Mouse (Mus musculus) CH12.LX (cell line): ENCODE measurements around the gene Polr2b. TPM values are rescaled to one million over a fixed set of nuclear protein-coding genes. Genes with fewer than 3 reads are reported as not detected.
A peak's percentile ranks its signal among the peaks of the same experiment; 100 is the strongest.

ENCODE experiments used
- DNase-seq: peaks from one replicate; pipeline ENCODE4 v3.0.0-alpha.2; 2013; ENCODE audit errors: extremely low read depth
- H3K27ac ChIP-seq: 2 replicates; pipeline ENCODE4 v1.5.1; 2012; ENCODE audit warnings: low read depth, mild to moderate bottlenecking, control low read depth, moderate library complexity; ENCODE audit not compliant: insufficient read depth
- H3K27me3 ChIP-seq: replicated peaks from 2 replicates; pipeline ENCODE3; 2012; ENCODE audit warnings: inconsistent platforms
- H3K36me3 ChIP-seq, 2 experiments: replicated peaks in 1 of 2; 2 replicates each; pipeline versions ENCODE3 to v1.6.1; 2012; ENCODE audit warnings: inconsistent platforms in 1 of 2, low read length in 1 of 2, mild to moderate bottlenecking in 1 of 2, mixed read lengths in 1 of 2, moderate library complexity in 1 of 2; ENCODE audit not compliant: control insufficient read depth in 1 of 2, insufficient read depth in 1 of 2
- H3K4me1 ChIP-seq, 2 experiments: 2 replicates each; pipeline ENCODE4 v1.6.1; 2012; ENCODE audit warnings: inconsistent platforms in 1 of 2, moderate library complexity in 1 of 2; ENCODE audit not compliant: insufficient read depth in 2 of 2, control insufficient read depth in 1 of 2
- H3K4me2 ChIP-seq: 2 replicates; pipeline ENCODE4 v1.6.1; 2012; ENCODE audit warnings: low read depth, mild to moderate bottlenecking, control low read depth; ENCODE audit not compliant: poor library complexity, insufficient read depth, severe bottlenecking
- H3K4me3 ChIP-seq, 3 experiments: fragments of 150-350 bp in 1 of 3; sonication (generic) in 1 of 3; replicated peaks in 1 of 3; 2 replicates each; pipeline versions ENCODE3 to v1.5.1; 2011 to 2012; ENCODE audit warnings: low read depth in 2 of 3, low read length in 2 of 3, mild to moderate bottlenecking in 2 of 3, moderate library complexity in 2 of 3, control low read depth in 1 of 3, improper control_type of control experiment in 1 of 3, inconsistent platforms in 1 of 3, mixed read lengths in 1 of 3; ENCODE audit not compliant: poor library complexity in 1 of 3
- H3K79me2 ChIP-seq: replicated peaks from 2 replicates; pipeline ENCODE4 v1.6.1; 2012; ENCODE audit warnings: mild to moderate bottlenecking, moderate library complexity; ENCODE audit not compliant: control insufficient read depth, poor library complexity, insufficient read depth, severe bottlenecking; ENCODE audit errors: extremely low read depth
- H3K9ac ChIP-seq: 2 replicates; pipeline ENCODE4 v1.6.1; 2012; ENCODE audit warnings: low read depth, mild to moderate bottlenecking, control low read depth, moderate library complexity; ENCODE audit not compliant: insufficient read depth
- H3K9me3 ChIP-seq: replicated peaks from 2 replicates; pipeline ENCODE3; 2012; ENCODE audit warnings: low read length, inconsistent platforms, mixed read lengths
- CHD2 ChIP-seq: IDR thresholded peaks from 2 replicates; pipeline ENCODE4 v1.6.1; 2011; ENCODE audit warnings: low read length, improper control_type of control experiment
- E2F4 ChIP-seq: IDR thresholded peaks from 2 replicates; pipeline ENCODE4 v1.6.1; 2011; ENCODE audit warnings: low read depth, low read length, improper control_type of control experiment; ENCODE audit not compliant: insufficient replicate concordance
- ELF1 ChIP-seq: IDR thresholded peaks from 2 replicates; pipeline ENCODE4 v1.6.1; 2014; ENCODE audit warnings: low read depth, mild to moderate bottlenecking, inconsistent platforms, low read length, improper control_type of control experiment
- JUND ChIP-seq: conservative IDR thresholded peaks from 2 replicates; pipeline ENCODE4 v1.6.1; 2011; ENCODE audit warnings: low read depth, low read length, improper control_type of control experiment
- MAFK ChIP-seq: IDR thresholded peaks from 2 replicates; pipeline ENCODE4 v1.6.1; 2011; ENCODE audit warnings: low read length, improper control_type of control experiment; ENCODE audit not compliant: insufficient replicate concordance
- MAZ ChIP-seq: IDR thresholded peaks from 2 replicates; pipeline ENCODE4 v1.6.1; 2012; ENCODE audit warnings: low read depth, mild to moderate bottlenecking, inconsistent platforms, low read length, improper control_type of control experiment, moderate library complexity
- MEF2A ChIP-seq: IDR thresholded peaks from 2 replicates; pipeline ENCODE4 v1.6.1; 2014; ENCODE audit warnings: low read depth, mild to moderate bottlenecking, inconsistent platforms, low read length, improper control_type of control experiment, borderline replicate concordance
- MXI1 ChIP-seq: IDR thresholded peaks from 2 replicates; pipeline ENCODE4 v1.6.1; 2011; ENCODE audit warnings: mild to moderate bottlenecking, low read depth, low read length, improper control_type of control experiment
- PAX5 ChIP-seq: IDR thresholded peaks from 2 replicates; pipeline ENCODE4 v1.6.1; 2012; ENCODE audit warnings: low read length, inconsistent platforms, mixed read lengths
- POLR2AphosphoS2 ChIP-seq: IDR thresholded peaks from 2 replicates; pipeline ENCODE4 v1.6.1; 2011; ENCODE audit warnings: low read depth, low read length, improper control_type of control experiment
- RCOR1 ChIP-seq: conservative IDR thresholded peaks from 2 replicates; pipeline ENCODE4 v1.6.1; 2012; ENCODE audit warnings: low read depth, mild to moderate bottlenecking, inconsistent platforms, low read length, improper control_type of control experiment
- SIN3A ChIP-seq: IDR thresholded peaks from 2 replicates; pipeline ENCODE4 v1.6.1; 2012; ENCODE audit warnings: low read length, improper control_type of control experiment, inconsistent platforms
- SMC3 ChIP-seq: IDR thresholded peaks from 2 replicates; pipeline ENCODE4 v1.6.1; 2011; ENCODE audit warnings: low read depth, low read length, improper control_type of control experiment
- TBP ChIP-seq: conservative IDR thresholded peaks from 2 replicates; pipeline ENCODE4 v1.6.1; 2011; ENCODE audit warnings: low read depth, low read length, improper control_type of control experiment
- UBTF ChIP-seq: IDR thresholded peaks from 2 replicates; pipeline ENCODE4 v1.6.1; 2012; ENCODE audit warnings: low read depth, mild to moderate bottlenecking, inconsistent platforms, low read length, improper control_type of control experiment, moderate library complexity
- ZC3H11A ChIP-seq: IDR thresholded peaks from 2 replicates; pipeline ENCODE4 v1.6.1; 2012; ENCODE audit warnings: low read depth, mild to moderate bottlenecking, inconsistent platforms, low read length, improper control_type of control experiment
- ZKSCAN1 ChIP-seq: IDR thresholded peaks from 2 replicates; pipeline ENCODE4 v1.6.1; 2012; ENCODE audit warnings: low read depth, inconsistent platforms, low read length, improper control_type of control experiment, borderline replicate concordance
- dilution Hi-C: fragments of 300-500 bp; cut with MboI; formaldehyde crosslinking; loops from 2 replicates; pipeline ENCODE4 v1.14.3; 2020; ENCODE audit warnings: low sequenced_read_pairs; ENCODE audit not compliant: extremely low pct_unique_long_range_greater_than_20kb, extremely low pct_ligation_motif_present
- in situ Hi-C: fragments of 300-500 bp; cut with MboI; formaldehyde crosslinking; loops from 3 replicates; pipeline ENCODE4 v1.14.3; 2019; ENCODE audit warnings: low sequenced_read_pairs, low pct_ligation_motif_present, low pct_unique_long_range_greater_than_20kb, mixed read lengths
- polyA plus RNA-seq: library from polyadenylated mRNA; unstranded; fragments of >175 nt; gene quantifications from 2 replicates; pipeline ENCODE4 v1.2.1, GENCODE M21; 2012; ENCODE audit warnings: low read depth; ENCODE audit not compliant: insufficient read length
- total RNA-seq, 2 experiments: library from RNA; depleted of rRNA; stranded (reverse); fragments of 300-350 nt in 1 of 2; fragments of >200 nt in 1 of 2; gene quantifications; 2 replicates each; pipeline ENCODE4 v1.2.3; 2012 to 2014

Gene Polr2b
- total and polyA plus RNA-seq, 3 experiments: 88.0 to 133 (median 119) TPM

DNA sequence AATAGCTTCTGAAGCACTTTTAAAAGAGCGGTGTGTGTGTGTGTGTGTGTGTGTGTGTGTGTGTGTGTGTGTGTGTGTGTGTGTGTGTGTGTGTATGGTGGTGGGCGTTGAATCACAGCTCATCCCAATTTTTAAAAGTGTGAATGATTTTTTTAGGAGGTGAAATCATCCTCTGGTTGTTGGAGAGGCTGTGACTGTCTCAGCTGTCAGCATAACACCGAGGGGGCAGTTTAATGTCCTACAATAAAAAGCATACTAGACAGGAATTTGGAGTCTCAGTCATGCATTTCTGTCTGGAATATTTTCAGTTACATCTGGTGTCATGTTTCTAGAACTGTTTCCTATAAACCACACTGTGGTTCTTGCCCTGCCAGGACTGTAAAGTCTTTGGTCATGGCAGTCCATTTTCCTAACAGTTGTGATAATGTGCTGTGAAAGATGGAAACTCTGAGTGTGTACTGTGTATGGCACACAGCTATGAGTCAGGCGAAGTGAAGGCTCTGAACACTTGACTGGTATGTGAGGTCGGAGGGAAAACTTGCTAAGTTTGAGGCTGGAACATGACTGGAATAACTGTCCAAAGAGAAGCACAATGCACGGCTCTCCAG is 8.5 kb upstream of the Polr2b start (continued):
- TF ChIP-seq MEF2A (peak; percentile 33; the same call in 1 of the 2 replicates), CHD2 (no peak), JUND (peak; percentile 66), TBP (no peak), MAFK (no peak), E2F4 (no peak), POLR2AphosphoS2 (no peak), MXI1 (no peak), ZC3H11A (no peak), SMC3 (no peak), RCOR1 (no peak), PAX5 (no peak), MAZ (no peak)
- TF ChIP-seq, all 38 proteins: peak for 7

GRCm38 (mm10) chr5:77307821-77308553 is 2.0 kb upstream of the Polr2b start:
- H3K4me2 ChIP-seq: peak overlapping the region; percentile 88
- in situ Hi-C loops (no loop called here), dilution Hi-C loops (no loop called here)
- TF ChIP-seq ELF1 (no peak), UBTF (no peak), ZKSCAN1 (no peak), MAFK (no peak), SIN3A (no peak), SMC3 (no peak), MXI1 (no peak)
- H3K4me1 ChIP-seq: peaks cover 7 to 44% of the 10 kb centered on the region in 2 experiments
- no peak for DNase-seq
- H3K79me2 ChIP-seq: peaks cover 61% of the 10 kb centered on the region
- H3K27ac ChIP-seq: no peak overlapping the region
- no peaks in the 10 kb centered on the region for H3K27me3 ChIP-seq
- H3K9ac ChIP-seq: peak overlapping the region; percentile 80
- no peaks in the 10 kb centered on the region for H3K9me3 ChIP-seq
- peaks cover 21 to 46% of the 10 kb centered on the region in 2 experiments for H3K36me3 ChIP-seq
- peak overlapping the region; percentile 93 to 96 (median 96) for H3K4me3 ChIP-seq
